Mouse (Mus musculus) myocyte (in vitro differentiated cells): ENCODE data around the gene 1810010D01Rik. TPM values are rescaled to one million over a fixed set of nuclear protein-coding genes. Genes with fewer than 3 reads are reported as not detected.

Experiments
- H3K27me3 ChIP-seq: one replicate; pipeline ENCODE4 v1.6.1; 2011; ENCODE audit not compliant: control insufficient read depth, insufficient read depth, insufficient read length
- H3K36me3 ChIP-seq: one replicate; pipeline ENCODE4 v1.6.1; 2011; ENCODE audit not compliant: control insufficient read depth, insufficient read depth
- H3K4me2 ChIP-seq: one replicate; pipeline ENCODE4 v1.6.1; 2011; ENCODE audit warnings: low read depth, control low read depth
- H3K4me3 ChIP-seq: one replicate; pipeline ENCODE4 v1.5.1; 2011; ENCODE audit warnings: mild to moderate bottlenecking, control low read depth, moderate library complexity
- H3K79me2 ChIP-seq: one replicate; pipeline ENCODE4 v1.6.1; 2011; ENCODE audit not compliant: control insufficient read depth, insufficient read depth
- H3ac ChIP-seq: one replicate; pipeline ENCODE4 v1.6.1; 2011; ENCODE audit not compliant: control insufficient read depth, insufficient read length
- CEBPB ChIP-seq: IDR thresholded peaks from 2 replicates; pipeline ENCODE4 v1.6.1; 2011; ENCODE audit warnings: mild to moderate bottlenecking, moderate library complexity; ENCODE audit not compliant: poor library complexity, insufficient read depth, severe bottlenecking
- E2F4 ChIP-seq: IDR thresholded peaks from one replicate; pipeline ENCODE4 v1.6.1; 2011; ENCODE audit warnings: mild to moderate bottlenecking, control low read depth, moderate library complexity; ENCODE audit not compliant: insufficient read depth
- MAX ChIP-seq: IDR thresholded peaks from one replicate; pipeline ENCODE4 v1.6.1; 2011; ENCODE audit warnings: low read depth, mild to moderate bottlenecking, control low read depth
- MYOD1 ChIP-seq, 3 experiments: IDR thresholded peaks; one replicate each; pipeline ENCODE4 v1.6.1; 2011; ENCODE audit warnings: control low read depth in 2 of 3, low read depth in 2 of 3, mild to moderate bottlenecking in 2 of 3, moderate library complexity in 1 of 3; ENCODE audit not compliant: insufficient read length in 2 of 3, control insufficient read depth in 1 of 3
- MYOG ChIP-seq, 3 experiments: IDR thresholded peaks; one replicate each; pipeline ENCODE4 v1.6.1; 2011; ENCODE audit warnings: control low read depth in 2 of 3, low read depth in 2 of 3, mild to moderate bottlenecking in 2 of 3; ENCODE audit not compliant: insufficient read length in 2 of 3, control insufficient read depth in 1 of 3, insufficient read depth in 1 of 3
- POLR2A ChIP-seq: IDR thresholded peaks from one replicate; pipeline ENCODE4 v1.6.1; 2011; ENCODE audit warnings: low read depth, mild to moderate bottlenecking, control low read depth, moderate library complexity; ENCODE audit not compliant: insufficient read length
- POLR2AphosphoS2 ChIP-seq: IDR thresholded peaks from one replicate; pipeline ENCODE4 v1.6.1; 2011; ENCODE audit warnings: low read depth, control low read depth; ENCODE audit not compliant: insufficient read length
- REST ChIP-seq: IDR thresholded peaks from one replicate; pipeline ENCODE4 v1.6.1; 2011; ENCODE audit warnings: mild to moderate bottlenecking, control low read depth, moderate library complexity; ENCODE audit not compliant: insufficient read depth, insufficient read length
- SRF ChIP-seq: IDR thresholded peaks from one replicate; pipeline ENCODE4 v1.6.1; 2011; ENCODE audit warnings: low read depth; ENCODE audit not compliant: control insufficient read depth, insufficient read length
- TCF12 ChIP-seq: IDR thresholded peaks from one replicate; pipeline ENCODE4 v1.6.1; 2011; ENCODE audit warnings: mild to moderate bottlenecking, control low read depth; ENCODE audit not compliant: poor library complexity, insufficient read depth, severe bottlenecking
- TCF3 ChIP-seq: IDR thresholded peaks from one replicate; pipeline ENCODE4 v1.6.1; 2011; ENCODE audit warnings: low read depth, control low read depth; ENCODE audit not compliant: insufficient read length
- USF1 ChIP-seq: IDR thresholded peaks from one replicate; pipeline ENCODE4 v1.6.1; 2011; ENCODE audit warnings: low read depth, mild to moderate bottlenecking, control low read depth, moderate library complexity
- polyA plus RNA-seq: library from polyadenylated mRNA; unstranded; fragments of >200 nt; fragmentation: generic; extraction: Trizol; gene quantifications from one replicate; pipeline ENCODE4 v1.2.1, GENCODE M21; 2012; ENCODE audit warnings: missing spikeins

1810010D01Rik gene
- polyA plus RNA-seq, 1 experiment = not detected

GRCm38 (mm10) chr7:145192836-145193235 lies 15.1 kb downstream of the 1810010D01Rik start:
- H3K36me3 ChIP-seq = no peaks in the 10 kb centered on the region
- H3ac ChIP-seq = no peak overlapping the region
- no peak overlapping the region for H3K4me2 ChIP-seq
- no peaks in the 10 kb centered on the region for H3K27me3 ChIP-seq
- no peaks in the 10 kb centered on the region for H3K79me2 ChIP-seq
- TF ChIP-seq REST = no peak
- TF ChIP-seq POLR2AphosphoS2 = no peak
- no peak for TF ChIP-seq POLR2A
- peak in 2 of 3 experiments; percentile 77 to 86 for TF ChIP-seq MYOG (IDR thresholded peaks at IDR 0.05; ENCODE audit: control insufficient read depth in 1 of 3, insufficient read depth in 1 of 3, insufficient read length in 2 of 3, low read depth in 2 of 3)
- no peak for TF ChIP-seq MAX
- TF ChIP-seq MYOD1 (IDR thresholded peaks at IDR 0.05; ENCODE audit: control insufficient read depth in 1 of 3, insufficient read length in 2 of 3, low read depth in 2 of 3) = peak in 2 of 3 experiments; percentile 14 to 72
- no peak for TF ChIP-seq CEBPB
- no peak overlapping the region for H3K4me3 ChIP-seq

DNA sequence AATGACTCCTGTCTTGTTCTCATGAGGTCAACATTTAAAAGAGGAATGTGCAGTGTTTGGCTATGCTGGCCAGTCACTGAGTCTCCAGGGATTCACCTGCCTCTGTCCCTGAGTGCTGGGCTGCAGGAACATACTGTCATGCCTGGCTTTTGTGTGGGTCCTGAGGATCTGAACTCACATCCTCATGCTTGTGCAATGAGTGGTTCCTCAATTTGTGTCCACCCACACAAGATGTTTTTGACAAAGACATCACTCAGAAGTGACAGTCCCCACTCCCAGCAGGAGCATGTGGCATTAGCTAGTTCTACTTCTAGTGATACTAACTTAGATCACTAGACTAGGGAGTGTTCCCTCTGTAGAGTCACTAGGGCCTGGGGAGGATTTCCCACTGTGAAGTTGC lies 17.4 kb downstream of the 1810010D01Rik start:
- no peaks in the 10 kb centered on the region for H3K36me3 ChIP-seq
- TF ChIP-seq TCF3 (no peak), REST (no peak)
- H3K4me2 ChIP-seq = no peak overlapping the region

DNA sequence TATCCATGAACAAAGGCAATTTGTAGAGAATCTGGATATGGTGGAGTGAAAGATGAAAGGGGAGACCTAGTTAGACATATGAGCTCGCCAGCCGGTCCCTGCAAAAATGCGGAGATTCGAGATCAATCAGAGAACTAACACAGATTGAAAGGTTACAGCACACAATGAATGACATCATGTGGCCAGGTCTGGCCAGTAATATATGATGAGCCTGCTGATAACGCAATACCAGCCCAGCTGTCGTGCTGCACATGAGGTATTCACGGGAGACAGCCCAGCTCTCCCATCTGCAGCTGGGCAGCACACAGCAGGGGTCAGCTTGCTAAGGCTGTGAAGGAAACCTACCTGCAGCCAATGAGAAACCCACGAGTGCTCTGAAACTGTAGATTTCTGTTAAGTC lies 18.6 kb downstream of the 1810010D01Rik start:
- Histone ChIP-seq H3K4me2 (no peak overlapping the region), H3K4me3 (no peak overlapping the region), H3K36me3 (no peaks in the 10 kb centered on the region), H3K27me3 (no peaks in the 10 kb centered on the region), H3ac (no peak overlapping the region), H3K79me2 (no peaks in the 10 kb centered on the region)
- TF ChIP-seq E2F4 = no peak
- TF ChIP-seq POLR2AphosphoS2 = no peak
- TF ChIP-seq MAX = no peak
- no peak for TF ChIP-seq TCF12
- no peak for TF ChIP-seq SRF
- peak in 2 of 3 experiments; percentile 68 to 69 for TF ChIP-seq MYOD1 (IDR thresholded peaks at IDR 0.05; ENCODE audit: control insufficient read depth in 1 of 3, insufficient read length in 2 of 3, low read depth in 2 of 3)
- no peak for TF ChIP-seq USF1
- TF ChIP-seq POLR2A = no peak
- no peak for TF ChIP-seq TCF3
- TF ChIP-seq REST = no peak
- TF ChIP-seq CEBPB = no peak
- TF ChIP-seq MYOG (IDR thresholded peaks at IDR 0.05; ENCODE audit: control insufficient read depth in 1 of 3, insufficient read depth in 1 of 3, insufficient read length in 2 of 3, low read depth in 2 of 3) = peak in 2 of 3 experiments; percentile 29 to 70

More for the DNA sequence above, 17.4 kb downstream of the 1810010D01Rik start:
- Histone ChIP-seq H3K79me2 (no peaks in the 10 kb centered on the region), H3ac (no peak overlapping the region), H3K4me3 (no peak overlapping the region), H3K27me3 (no peaks in the 10 kb centered on the region)

DNA sequence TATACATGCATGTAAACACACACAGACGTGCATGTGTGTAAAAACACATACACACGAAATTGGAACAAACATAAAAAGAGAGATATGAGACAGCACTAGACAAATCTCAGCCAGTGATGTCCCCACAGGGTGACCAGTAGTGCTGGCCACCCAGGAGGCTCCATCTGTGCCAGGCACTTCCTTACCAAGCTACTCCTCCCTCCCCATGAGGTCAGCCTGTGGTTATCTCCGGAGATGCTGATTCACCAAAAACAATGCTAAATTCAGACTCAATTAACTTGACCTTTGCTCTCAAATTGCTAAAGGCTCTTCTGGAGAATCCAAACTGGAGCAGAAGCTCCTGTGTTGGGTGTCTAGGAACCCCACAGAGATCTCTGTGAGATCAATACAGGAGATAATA lies 20.1 kb downstream of the 1810010D01Rik start:
- H3ac ChIP-seq = no peak overlapping the region
- peak in 1 of 3 experiments; percentile 13 for TF ChIP-seq MYOD1 (IDR thresholded peaks at IDR 0.05; ENCODE audit: control insufficient read depth in 1 of 3, insufficient read length in 2 of 3, low read depth in 2 of 3)
- no peak for TF ChIP-seq POLR2AphosphoS2

GRCm38 (mm10) chr7:145182388-145182787 lies 25.5 kb downstream of the 1810010D01Rik start:
- TF ChIP-seq CEBPB (no peak), MYOG (IDR thresholded peaks at IDR 0.05; ENCODE audit: control insufficient read depth in 1 of 3, insufficient read depth in 1 of 3, insufficient read length in 2 of 3, low read depth in 2 of 3) (peak in 1 of 3 experiments; percentile 15), POLR2A (no peak), REST (no peak), SRF (no peak)
- no peak overlapping the region for H3K4me2 ChIP-seq
- H3K27me3 ChIP-seq = no peaks in the 10 kb centered on the region
- no peaks in the 10 kb centered on the region for H3K36me3 ChIP-seq
- no peak overlapping the region for H3ac ChIP-seq
- no peaks in the 10 kb centered on the region for H3K79me2 ChIP-seq
- H3K4me3 ChIP-seq = no peak overlapping the region

More for the DNA sequence above, 20.1 kb downstream of the 1810010D01Rik start:
- Histone ChIP-seq H3K4me2 (no peak overlapping the region), H3K4me3 (no peak overlapping the region), H3K36me3 (no peaks in the 10 kb centered on the region), H3K79me2 (no peaks in the 10 kb centered on the region), H3K27me3 (no peaks in the 10 kb centered on the region)
